Mouse (Mus musculus) limb, embryonic 10.5 days (tissue): ENCODE measurements around the gene AI467606. TPM values are rescaled to one million over a fixed set of nuclear protein-coding genes. Genes with fewer than 3 reads are reported as not detected.

Experiments used
- DNase-seq: peaks from one replicate; pipeline ENCODE4 v3.0.0-alpha.2; 2017; ENCODE audit warnings: low spot score
- H3K27ac ChIP-seq: fragments of 300-500 bp; sonication (generic); 2 replicates; pipeline ENCODE4 v1.5.1; 2016; ENCODE audit warnings: mild to moderate bottlenecking
- H3K27me3 ChIP-seq: fragments of 300-500 bp; sonication (generic); 2 replicates; pipeline ENCODE4 v1.6.1; 2016; ENCODE audit warnings: low read depth, mild to moderate bottlenecking; ENCODE audit not compliant: poor library complexity, severe bottlenecking
- H3K36me3 ChIP-seq: fragments of 300-500 bp; sonication (generic); 2 replicates; pipeline ENCODE4 v1.6.1; 2016; ENCODE audit warnings: mild to moderate bottlenecking, moderate library complexity
- H3K4me1 ChIP-seq: fragments of 300-500 bp; sonication (generic); 2 replicates; pipeline ENCODE4 v1.6.1; 2016
- H3K4me3 ChIP-seq: fragments of 300-500 bp; sonication (generic); 2 replicates; pipeline ENCODE4 v1.5.1; 2016; ENCODE audit warnings: mild to moderate bottlenecking, moderate library complexity
- H3K9me3 ChIP-seq: fragments of 300-500 bp; sonication (generic); replicated peaks from 2 replicates; pipeline ENCODE4 v1.6.1; 2016; ENCODE audit warnings: mild to moderate bottlenecking
- WGBS: fragments of 180-500 bp; shearing (Covaris S2); methylation state at CpG from one replicate; pipeline ENCODE4 v1.1.7; 2016; 5-methylcytosine and 5-hydroxymethylcytosine counted together
- microRNA-seq: library from miRNA; unstranded; fragments of <30 nt; microRNA quantifications from one replicate; pipeline ENCODE4, GENCODE M21; 2017
- polyA plus RNA-seq: library from polyadenylated mRNA; unstranded; fragments of >200 nt; fragmentation: Nextera tagmentation; extraction: Ambion mirVana; gene quantifications from 2 replicates; pipeline ENCODE4 v1.2.1, GENCODE M21; 2016

Gene AI467606
- polyA plus RNA-seq, 1 experiment from 2014 or later: 0.86 TPM

DNA sequence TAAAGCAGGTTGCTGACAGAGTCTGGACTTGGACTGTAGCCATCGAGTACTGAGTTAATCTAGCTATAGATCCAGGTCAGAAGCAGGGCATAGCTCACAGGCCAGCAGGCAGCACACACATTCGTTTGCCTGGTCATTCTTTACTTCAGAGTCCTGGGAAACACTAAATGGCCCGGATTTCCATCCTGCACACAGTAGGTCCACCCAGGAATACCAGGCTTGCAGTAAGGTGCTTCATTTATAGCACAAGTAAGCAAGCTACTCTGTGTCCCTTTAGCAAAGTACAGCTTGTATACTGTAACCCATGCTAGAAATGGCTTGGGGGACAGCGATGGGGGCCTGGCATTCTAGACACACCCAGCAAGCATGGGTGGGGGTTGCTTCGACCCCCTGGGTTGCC, 48.4 kb downstream of the AI467606 start:
- WGBS: 67% methylated on average over 5 of the region's 5 CpGs
- no peaks in the 10 kb centered on the region for H3K36me3 ChIP-seq
- DNase-seq: no peak
- no peaks in the 10 kb centered on the region for H3K9me3 ChIP-seq
- H3K4me1 ChIP-seq: peaks cover 5% of the 10 kb centered on the region
- no peaks in the 10 kb centered on the region for H3K27me3 ChIP-seq
- H3K4me3 ChIP-seq: no peak overlapping the region
- H3K27ac ChIP-seq: no peak overlapping the region

DNA sequence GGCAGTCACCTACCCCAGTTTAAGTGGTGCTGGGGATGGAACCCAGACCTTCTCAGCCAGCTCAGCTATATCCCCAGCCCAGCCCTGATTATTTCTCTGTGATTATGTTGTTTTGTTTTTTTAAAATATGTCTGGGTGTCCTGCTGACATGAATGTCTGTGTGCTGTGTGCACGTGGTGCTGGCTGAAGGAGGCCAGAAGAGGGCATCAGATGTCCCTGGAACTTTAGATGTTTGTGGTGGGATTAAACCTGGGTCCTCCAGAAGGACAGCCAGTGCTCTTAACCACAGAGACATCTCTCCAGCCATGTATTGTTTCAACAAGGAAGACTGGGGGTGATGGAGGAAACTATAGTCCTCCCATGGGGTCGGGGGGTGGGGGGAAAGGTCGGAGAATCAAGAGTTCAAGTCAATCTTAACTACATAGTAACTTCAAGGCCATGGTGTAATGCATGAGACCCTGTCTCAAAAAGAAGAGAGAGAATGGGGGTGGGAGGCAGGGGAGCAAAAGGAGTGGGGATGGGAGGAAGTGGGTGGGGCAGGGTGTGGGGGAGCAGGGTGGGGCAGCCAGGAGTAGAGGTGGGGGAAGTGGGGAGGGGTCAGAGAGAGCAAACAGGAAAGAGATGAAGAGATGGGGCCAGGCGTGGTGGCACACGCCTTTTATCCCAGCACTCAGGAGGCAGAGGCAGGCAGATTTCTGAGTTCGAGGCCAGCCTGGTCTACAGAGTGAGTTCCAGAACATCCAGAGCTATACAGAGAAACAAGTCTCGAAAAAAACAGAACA, 49.7 kb downstream of the AI467606 start:
- no peaks in the 10 kb centered on the region for H3K9me3 ChIP-seq
- no peak for DNase-seq
- H3K36me3 ChIP-seq: no peaks in the 10 kb centered on the region
- 76% methylated on average over 7 of the region's 7 CpGs for WGBS
- no peak overlapping the region for H3K27ac ChIP-seq
- no peak overlapping the region for H3K4me3 ChIP-seq
- H3K4me1 ChIP-seq: peaks cover 9% of the 10 kb centered on the region
- H3K27me3 ChIP-seq: no peaks in the 10 kb centered on the region

DNA sequence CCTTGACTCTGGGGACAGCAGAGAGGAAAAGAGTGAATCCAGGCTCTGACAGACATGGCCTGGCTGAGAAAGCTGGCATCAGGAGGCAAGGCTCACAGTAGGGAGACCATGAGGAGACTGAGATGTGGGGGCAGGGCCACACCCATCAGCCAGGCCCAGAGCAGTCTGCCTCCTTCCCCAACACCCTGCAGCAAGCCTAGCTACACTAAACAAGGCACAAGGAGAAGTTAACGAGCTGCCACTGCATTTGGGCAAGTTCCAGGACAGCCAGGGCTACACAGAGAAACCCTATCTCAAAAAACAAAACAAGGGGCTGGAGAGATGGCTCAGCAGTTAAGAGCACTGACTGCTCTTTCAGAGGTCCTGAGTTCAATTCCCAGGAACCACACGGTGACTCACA, 51.1 kb downstream of the AI467606 start:
- Histone ChIP-seq H3K9me3 (no peaks in the 10 kb centered on the region), H3K27me3 (no peaks in the 10 kb centered on the region), H3K36me3 (no peaks in the 10 kb centered on the region), H3K4me1 (peaks cover 9% of the 10 kb centered on the region), H3K27ac (no peak overlapping the region), H3K4me3 (no peak overlapping the region)
- no peak for DNase-seq
- 42% methylated on average over 2 of the region's 2 CpGs for WGBS

DNA sequence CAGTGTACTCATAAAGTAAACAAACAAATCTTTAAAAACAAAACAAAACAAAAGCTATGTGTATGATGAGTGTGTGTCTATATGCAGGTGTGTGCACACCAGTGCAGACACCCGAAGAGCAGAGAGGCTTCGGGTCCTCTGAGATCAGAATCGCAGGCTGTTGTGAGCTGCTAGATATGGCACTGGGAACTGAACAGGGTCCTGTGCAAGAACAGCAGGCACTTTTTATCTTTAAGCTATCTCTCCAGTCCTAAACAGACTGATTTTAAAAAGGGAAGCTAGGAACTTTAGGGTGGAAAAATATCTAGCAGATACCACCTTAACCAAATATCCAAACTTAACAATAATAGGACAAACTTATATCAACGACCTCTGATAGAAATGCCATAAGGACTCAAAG, 51.5 kb downstream of the AI467606 start:
- Histone ChIP-seq H3K9me3 (no peaks in the 10 kb centered on the region), H3K27me3 (no peaks in the 10 kb centered on the region), H3K4me1 (peaks cover 7% of the 10 kb centered on the region), H3K36me3 (no peaks in the 10 kb centered on the region), H3K4me3 (no peak overlapping the region), H3K27ac (no peak overlapping the region)
- no peak for DNase-seq
- 96% methylated on average over 4 of the region's 4 CpGs for WGBS

Small RNA genes within 50 kb of the gene (microRNA-seq; reads per million reads assigned to microRNA genes)
- not detected for gene Gm44343

Other genes with a start within 250 kb of the AI467606 start
- 1.0 and 1.9 TPM in 2 replicates for gene Doc2a, start 243.9 kb upstream of the AI467606 start, polyA plus RNA-seq
- gene Hirip3, start 229.4 kb upstream of the AI467606 start, polyA plus RNA-seq: 51.9 and 57.2 TPM in 2 replicates
- gene Ino80e, start 229.0 kb upstream of the AI467606 start, polyA plus RNA-seq: 117 and 131 TPM in 2 replicates
- 48.5 and 56.4 TPM in 2 replicates for gene Taok2, start 206.7 kb upstream of the AI467606 start, polyA plus RNA-seq
- gene Tmem219, start 168.4 kb upstream of the AI467606 start, polyA plus RNA-seq: 15.6 and 16.6 TPM in 2 replicates
- 19.5 and 20.3 TPM in 2 replicates for gene Kctd13, start 162.5 kb upstream of the AI467606 start, polyA plus RNA-seq
- gene Asphd1, start 141.8 kb upstream of the AI467606 start, polyA plus RNA-seq: 0.11 TPM in 1 of 2 replicates, not detected in the other
- 0.10 and 0.20 TPM in 2 replicates for gene Sez6l2, start 140.8 kb upstream of the AI467606 start, polyA plus RNA-seq
- gene Cdipt, start 115.4 kb upstream of the AI467606 start, polyA plus RNA-seq: 89.4 and 99.5 TPM in 2 replicates
- gene Cdiptos, start 115.3 kb upstream of the AI467606 start, polyA plus RNA-seq: 0.81 and 1.0 TPM in 2 replicates
- 3.3 and 4.0 TPM in 2 replicates for gene Mvp, start 76.7 kb upstream of the AI467606 start, polyA plus RNA-seq
- 0.90 TPM in 1 of 2 replicates, not detected in the other for gene Pagr1b, start 74.9 kb upstream of the AI467606 start, polyA plus RNA-seq
- 88.5 and 95.0 TPM in 2 replicates for gene Pagr1a, start 74.0 kb upstream of the AI467606 start, polyA plus RNA-seq
- 30.8 and 44.7 TPM in 2 replicates for gene Gm42742, start 70.3 kb upstream of the AI467606 start, polyA plus RNA-seq
- 2.9 and 4.4 TPM in 2 replicates for gene Prrt2, start 70.1 kb upstream of the AI467606 start, polyA plus RNA-seq
- 86.0 and 88.1 TPM in 2 replicates for gene Maz, start 64.3 kb upstream of the AI467606 start, polyA plus RNA-seq
- gene Kif22, start 48.9 kb upstream of the AI467606 start, polyA plus RNA-seq: 215 and 219 TPM in 2 replicates
- not detected in 2 replicates for gene Zg16, start 4.0 kb upstream of the AI467606 start, polyA plus RNA-seq
- 1.7 TPM in 2 replicates for gene Qprt, start 30.9 kb downstream of the AI467606 start, polyA plus RNA-seq
- gene Spn, start 46.5 kb downstream of the AI467606 start, polyA plus RNA-seq: 0.09 and 0.18 TPM in 2 replicates
- 85.9 and 94.0 TPM in 2 replicates for gene Cd2bp2, start 104.7 kb downstream of the AI467606 start, polyA plus RNA-seq
- gene Tbc1d10b, start 117.1 kb downstream of the AI467606 start, polyA plus RNA-seq: 32.1 and 34.8 TPM in 2 replicates
- 8.8 and 13.1 TPM in 2 replicates for gene Mylpf, start 117.5 kb downstream of the AI467606 start, polyA plus RNA-seq
- gene Zfp553, start 141.7 kb downstream of the AI467606 start, polyA plus RNA-seq: 74.2 and 74.9 TPM in 2 replicates
- 27.0 and 29.9 TPM in 2 replicates for gene Sept1, start 141.8 kb downstream of the AI467606 start, polyA plus RNA-seq
- 70.6 and 73.6 TPM in 2 replicates for gene Zfp771, start 152.9 kb downstream of the AI467606 start, polyA plus RNA-seq
- 340 and 453 TPM in 2 replicates for gene Dctpp1, start 169.3 kb downstream of the AI467606 start, polyA plus RNA-seq
- 89.7 and 93.9 TPM in 2 replicates for gene Sephs2, start 182.7 kb downstream of the AI467606 start, polyA plus RNA-seq
- gene Itgal, start 204.9 kb downstream of the AI467606 start, polyA plus RNA-seq: 0.46 and 0.69 TPM in 2 replicates